Mouse (Mus musculus): ENCODE data around the gene Foxe1. TPM values are rescaled to one million over a fixed set of nuclear protein-coding genes. Genes with fewer than 3 reads are reported as not detected.

Foxe1 gene
- polyA plus RNA-seq, 1 experiment from 2014 or later, result not detected

- H3K4me2 ChIP-seq (replicated peaks; ENCODE audit: low read depth), result peak within 1 kb of the TSS; percentile 80
- H3K4me3 ChIP-seq (ENCODE audit: low read depth, low read length), result peak within 1 kb of the TSS; percentile 76
- H3K36me3 ChIP-seq (ENCODE audit: control insufficient read depth, insufficient read depth), result peaks cover 10% of the 10 kb centered on the region; the same call in 1 of the 2 replicates
- under 1% methylated on average over 56 of the region's 56 CpGs for WGBS
- no peaks in the 10 kb centered on the region for H3K4me1 ChIP-seq (replicated peaks; ENCODE audit: control insufficient read depth, insufficient read depth, low read length)
- peak within 1 kb of the TSS; percentile 83 for H3K27ac ChIP-seq (ENCODE audit: low read depth, low read length)
- TF ChIP-seq CTCF (IDR thresholded peaks at IDR 0.05; ENCODE audit: low read depth), result peak; percentile 23; the same call in 1 of the 2 replicates
- peak; percentile 93 for ATAC-seq
- H3K9me3 ChIP-seq (ENCODE audit: control insufficient read depth), result no peaks in the 10 kb centered on the region
- peak within 1 kb of the TSS; percentile 80 for H3K9ac ChIP-seq (ENCODE audit: low read depth, low read length)
- H3K27me3 ChIP-seq (replicated peaks; ENCODE audit: control insufficient read depth, insufficient read depth, low read length), result no peaks in the 10 kb centered on the region
These were observed 45.7 kb downstream of the Foxe1 start, which contains the start of gene Trmo for GRCm38 (mm10) chr4:46389013-46389611. Gene Trmo (minus strand): TSS chr4:46389437.

GRCm38 (mm10) chr4:46389612-46390341, 46.4 kb downstream of the Foxe1 start:
- peak overlapping the region; percentile 80 for H3K4me2 ChIP-seq (replicated peaks; ENCODE audit: low read depth)
- H3K27ac ChIP-seq (ENCODE audit: low read depth, low read length), result peak overlapping the region; percentile 83
- no peaks in the 10 kb centered on the region for H3K27me3 ChIP-seq (replicated peaks; ENCODE audit: control insufficient read depth, insufficient read depth, low read length)
- peak overlapping the region; percentile 80 for H3K9ac ChIP-seq (ENCODE audit: low read depth, low read length)
- 1% methylated on average over 24 of the region's 24 CpGs for WGBS
- TF ChIP-seq CTCF (IDR thresholded peaks at IDR 0.05; ENCODE audit: low read depth), result peak; percentile 15; the same call in 1 of the 2 replicates
- peak overlapping the region; percentile 76 for H3K4me3 ChIP-seq (ENCODE audit: low read depth, low read length)
- H3K9me3 ChIP-seq (ENCODE audit: control insufficient read depth), result no peaks in the 10 kb centered on the region
- H3K4me1 ChIP-seq (replicated peaks; ENCODE audit: control insufficient read depth, insufficient read depth, low read length), result no peaks in the 10 kb centered on the region
- no peak for ATAC-seq
- H3K36me3 ChIP-seq (ENCODE audit: control insufficient read depth, insufficient read depth), result peaks cover 10% of the 10 kb centered on the region; the same call in 1 of the 2 replicates

- Histone ChIP-seq H3K4me3 (ENCODE audit: low read depth, low read length) (peak overlapping the region; percentile 76), H3K9ac (ENCODE audit: low read depth, low read length) (peak overlapping the region; percentile 80; the same call in 1 of the 2 replicates)
- 22% methylated on average over 9 of the region's 9 CpGs for WGBS
These were observed 47.1 kb downstream of the Foxe1 start for GRCm38 (mm10) chr4:46390390-46390970.

GRCm38 (mm10) chr4:46394388-46394787, 51.0 kb downstream of the Foxe1 start:
- WGBS, result 79% methylated on average over 2 of the region's 2 CpGs
- Histone ChIP-seq H3K27me3 (replicated peaks; ENCODE audit: control insufficient read depth, insufficient read depth, low read length) (no peaks in the 10 kb centered on the region), H3K4me3 (ENCODE audit: low read depth, low read length) (no peak overlapping the region), H3K9me3 (ENCODE audit: control insufficient read depth) (no peaks in the 10 kb centered on the region), H3K9ac (ENCODE audit: low read depth, low read length) (no peak overlapping the region), H3K36me3 (ENCODE audit: control insufficient read depth, insufficient read depth) (no peaks in the 10 kb centered on the region), H3K4me2 (replicated peaks; ENCODE audit: low read depth) (no peak overlapping the region), H3K4me1 (replicated peaks; ENCODE audit: control insufficient read depth, insufficient read depth, low read length) (no peaks in the 10 kb centered on the region), H3K27ac (ENCODE audit: low read depth, low read length) (no peak overlapping the region)
- ATAC-seq, result no peak
- TF ChIP-seq CTCF (IDR thresholded peaks at IDR 0.05; ENCODE audit: low read depth), result no peak

More at GRCm38 (mm10) chr4:46390390-46390970, 47.1 kb downstream of the Foxe1 start:
- Histone ChIP-seq H3K4me2 (replicated peaks; ENCODE audit: low read depth) (peak overlapping the region; percentile 80), H3K27ac (ENCODE audit: low read depth, low read length) (no peak overlapping the region), H3K27me3 (replicated peaks; ENCODE audit: control insufficient read depth, insufficient read depth, low read length) (no peaks in the 10 kb centered on the region), H3K36me3 (ENCODE audit: control insufficient read depth, insufficient read depth) (0 out of 2 replicates have a peak, but pooled peaks cover 6% of the 10 kb centered on the region), H3K9me3 (ENCODE audit: control insufficient read depth) (no peaks in the 10 kb centered on the region), H3K4me1 (replicated peaks; ENCODE audit: control insufficient read depth, insufficient read depth, low read length) (no peaks in the 10 kb centered on the region)
- ATAC-seq, result peak; percentile 38; the same call in 1 of the 2 replicates
- peak; percentile 89 for TF ChIP-seq CTCF (IDR thresholded peaks at IDR 0.05; ENCODE audit: low read depth)

- no peak for ATAC-seq
- 29% methylated on average over 5 of the region's 5 CpGs for WGBS
- Histone ChIP-seq H3K27ac (ENCODE audit: low read depth, low read length) (no peak overlapping the region), H3K4me2 (replicated peaks; ENCODE audit: low read depth) (no peak overlapping the region), H3K4me3 (ENCODE audit: low read depth, low read length) (no peak overlapping the region), H3K4me1 (replicated peaks; ENCODE audit: control insufficient read depth, insufficient read depth, low read length) (no peaks in the 10 kb centered on the region), H3K9ac (ENCODE audit: low read depth, low read length) (no peak overlapping the region), H3K36me3 (ENCODE audit: control insufficient read depth, insufficient read depth) (no peaks in the 10 kb centered on the region), H3K27me3 (replicated peaks; ENCODE audit: control insufficient read depth, insufficient read depth, low read length) (no peaks in the 10 kb centered on the region), H3K9me3 (ENCODE audit: control insufficient read depth) (no peaks in the 10 kb centered on the region)
- TF ChIP-seq CTCF (IDR thresholded peaks at IDR 0.05; ENCODE audit: low read depth), result no peak
These were observed 52.3 kb downstream of the Foxe1 start for GRCm38 (mm10) chr4:46395736-46396135.

Other genes with a start within 250 kb of the Foxe1 start
- 21.1 and 21.7 TPM in 2 replicates for gene Ncbp1, start 205.0 kb upstream of the Foxe1 start, polyA plus RNA-seq (2015; fragmentation: Nextera tagmentation; extraction: Ambion mirVana)
- gene Tstd2, start 204.9 kb upstream of the Foxe1 start, polyA plus RNA-seq (2015; fragmentation: Nextera tagmentation; extraction: Ambion mirVana), result 10.4 and 13.9 TPM in 2 replicates
- gene Xpa, start 147.3 kb upstream of the Foxe1 start, polyA plus RNA-seq (2015; fragmentation: Nextera tagmentation; extraction: Ambion mirVana), result 29.0 and 29.1 TPM in 2 replicates
- gene Trmo, start 45.8 kb downstream of the Foxe1 start, polyA plus RNA-seq (2015; fragmentation: Nextera tagmentation; extraction: Ambion mirVana), result 5.9 and 7.0 TPM in 2 replicates
- gene Hemgn, start 69.9 kb downstream of the Foxe1 start, polyA plus RNA-seq (2015; fragmentation: Nextera tagmentation; extraction: Ambion mirVana), result 0.21 and 0.22 TPM in 2 replicates
- gene Anp32b, start 107.3 kb downstream of the Foxe1 start, polyA plus RNA-seq (2015; fragmentation: Nextera tagmentation; extraction: Ambion mirVana), result 98.5 and 105 TPM in 2 replicates
- gene Nans, start 145.6 kb downstream of the Foxe1 start, polyA plus RNA-seq (2015; fragmentation: Nextera tagmentation; extraction: Ambion mirVana), result 67.4 and 81.3 TPM in 2 replicates
- 14.1 and 15.7 TPM in 2 replicates for gene Trim14, start 192.5 kb downstream of the Foxe1 start, polyA plus RNA-seq (2015; fragmentation: Nextera tagmentation; extraction: Ambion mirVana)

Data from intestine, postnatal 0 days (tissue).